Mouse (Mus musculus): ENCODE data around the gene Anks1.

- TF ChIP-seq CTCF (IDR thresholded peaks at IDR 0.05; ENCODE audit: control insufficient read depth, insufficient read depth, low read length) (no peak), POLR2A (IDR thresholded peaks at IDR 0.05; ENCODE audit: borderline replicate concordance, control insufficient read depth, low read depth, low read length) (no peak)
Observed at GRCm38 (mm10) chr17:27997212-27997611, 88.1 kb downstream of the Anks1 start.
